Mouse (Mus musculus) kidney, postnatal 14 days (tissue): ENCODE data around the gene Vmn1r122.
"Not testable (repeated sequence)": the region's sequence is repeated elsewhere in the genome, so short reads cannot be mapped to it uniquely, and the experiment has no call there.

Experiments
- DNase-seq: peaks from one replicate; pipeline ENCODE4 v3.0.0; 2022; ENCODE audit warnings: mixed read lengths

Gene Vmn1r122

GRCm38 (mm10) chr7:21134028-21134427 is at the start of gene Vmn1r122:
Vmn1r122 (minus strand) TSS chr7:21134128.
- not testable (repeated sequence) for DNase-seq

- DNase-seq: not testable (repeated sequence)
Observed at GRCm38 (mm10) chr7:21161885-21162284, 28.0 kb upstream of the Vmn1r122 start, which contains the start of gene Vmn1r123. Vmn1r123 (plus strand) TSS chr7:21162185.

GRCm38 (mm10) chr7:21098413-21098812 is 35.5 kb downstream of the Vmn1r122 start, which contains the start of gene Vmn1r121:
Vmn1r121 (minus strand) TSS chr7:21098513.
- not testable (repeated sequence) for DNase-seq
